Mouse (Mus musculus) urinary bladder, adult 18-20 months (tissue): ENCODE results near the gene Oxct2a.
A peak's percentile ranks its signal among the peaks of the same experiment; 100 is the strongest.
"Not testable (repeated sequence)": the region's sequence is repeated elsewhere in the genome, so short reads cannot be mapped to it uniquely, and the experiment has no call there.

Experiments used
- DNase-seq, 2 experiments: peaks; one replicate each; pipeline ENCODE4 v3.0.0; 2022; ENCODE audit warnings: low spot score in 2 of 2, mixed read lengths in 2 of 2

Gene Oxct2a

GRCm38 (mm10) chr4:123313010-123313409 lies 10.4 kb downstream of the Oxct2a start:
- no peak for DNase-seq

- no peak for DNase-seq
These were observed 11.6 kb downstream of the Oxct2a start for GRCm38 (mm10) chr4:123311845-123312244.

- DNase-seq: no peak
These were observed 15.1 kb downstream of the Oxct2a start for GRCm38 (mm10) chr4:123308292-123308691.

DNA sequence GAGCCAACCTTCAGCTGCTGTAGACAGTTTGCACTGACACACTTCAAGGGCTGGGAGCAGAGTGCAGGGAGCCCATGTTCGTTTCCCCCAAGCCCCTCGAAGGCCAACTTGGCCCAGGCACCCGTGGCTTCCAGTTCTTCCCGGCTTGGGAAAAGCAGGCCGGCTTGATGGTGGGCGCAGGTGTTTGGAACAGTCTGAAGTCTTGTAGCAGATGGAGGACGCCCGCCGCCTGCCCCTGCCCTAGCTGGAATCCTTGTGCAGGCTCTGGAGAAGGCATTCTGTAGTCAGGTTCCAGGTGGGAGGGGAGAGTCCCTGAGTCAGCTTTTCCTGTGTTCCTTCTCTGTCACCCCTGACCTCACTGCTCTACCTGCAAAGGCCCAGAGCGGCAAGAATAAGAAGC lies 16.4 kb downstream of the Oxct2a start:
- no peak for DNase-seq

DNA sequence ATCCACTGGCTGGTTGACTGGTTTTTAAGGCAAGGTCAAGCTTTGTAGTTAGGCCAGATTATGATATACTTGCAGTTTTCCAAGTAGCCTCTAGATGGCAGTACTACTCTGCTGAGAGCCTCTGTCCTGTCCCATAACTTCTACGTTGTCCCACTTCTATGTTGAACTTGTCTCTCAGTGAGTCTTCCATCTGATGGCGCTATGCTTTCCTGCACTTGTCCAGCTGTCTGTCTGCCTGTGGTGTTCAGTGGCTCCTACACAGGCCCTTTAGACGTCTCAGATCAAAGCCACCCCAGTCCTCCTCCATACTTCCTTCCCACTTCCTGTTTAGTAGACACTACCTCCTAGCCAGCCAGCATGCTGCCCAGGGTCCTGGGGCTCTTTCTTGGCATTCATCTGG lies 17.6 kb downstream of the Oxct2a start:
- peak in 1 of 2 experiments; percentile 39 for DNase-seq

GRCm38 (mm10) chr4:123298980-123299670 lies 24.3 kb downstream of the Oxct2a start:
- DNase-seq: no peak

DNA sequence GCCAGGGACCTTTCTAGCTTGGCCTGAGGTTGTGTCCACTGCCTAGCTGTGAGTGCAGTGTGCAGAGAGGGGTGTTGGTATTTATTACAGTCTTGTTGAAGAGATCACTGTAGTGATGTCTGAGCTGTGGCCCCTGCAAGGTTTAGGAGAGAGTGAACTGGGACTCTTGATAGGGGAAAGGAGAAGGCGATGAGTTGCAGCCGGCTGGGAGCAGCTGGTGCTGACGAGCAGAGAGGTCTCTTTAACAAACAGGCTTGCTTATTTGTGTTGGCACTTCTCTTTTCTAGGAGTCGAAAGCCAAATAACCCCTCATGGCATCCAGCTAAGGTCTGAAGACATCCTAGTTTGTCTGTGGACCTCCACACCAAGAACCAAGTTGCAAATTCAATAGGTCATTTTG lies 25.2 kb downstream of the Oxct2a start:
- DNase-seq: no peak

- no peak for DNase-seq
These were observed 26.1 kb downstream of the Oxct2a start for GRCm38 (mm10) chr4:123297195-123297960.

- DNase-seq: no peak
These were observed 27.3 kb downstream of the Oxct2a start for GRCm38 (mm10) chr4:123296148-123296534.

DNA sequence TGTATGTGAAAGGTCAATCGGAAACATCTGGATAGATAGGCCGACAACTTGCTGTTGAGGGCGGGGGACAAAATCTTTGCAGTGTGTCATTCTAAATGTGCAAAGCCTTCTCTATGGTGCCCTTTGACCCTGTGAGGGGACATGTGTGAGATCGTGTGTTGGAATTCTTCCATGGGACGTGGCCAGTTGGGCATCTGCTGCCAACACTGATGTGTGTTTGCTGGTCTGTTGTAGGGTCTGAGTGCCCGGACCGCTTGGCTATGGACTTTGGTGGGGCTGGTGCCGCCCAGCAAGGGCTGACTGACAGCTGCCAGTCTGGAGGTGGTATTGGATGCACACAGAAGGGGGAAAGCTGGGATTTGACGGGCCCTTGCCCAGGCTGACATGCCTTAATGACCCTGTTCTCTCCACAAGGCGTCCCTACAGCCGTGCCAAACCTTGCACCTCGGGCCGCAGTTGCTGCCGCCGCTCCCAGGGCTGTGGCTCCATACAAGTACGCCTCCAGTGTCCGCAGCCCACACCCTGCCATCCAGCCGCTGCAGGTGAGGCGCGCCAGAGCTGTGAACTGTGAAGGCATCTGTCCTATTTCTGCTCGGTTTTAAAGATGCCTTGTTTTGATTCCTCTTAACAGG lies 27.8 kb downstream of the Oxct2a start:
- no peak for DNase-seq

DNA sequence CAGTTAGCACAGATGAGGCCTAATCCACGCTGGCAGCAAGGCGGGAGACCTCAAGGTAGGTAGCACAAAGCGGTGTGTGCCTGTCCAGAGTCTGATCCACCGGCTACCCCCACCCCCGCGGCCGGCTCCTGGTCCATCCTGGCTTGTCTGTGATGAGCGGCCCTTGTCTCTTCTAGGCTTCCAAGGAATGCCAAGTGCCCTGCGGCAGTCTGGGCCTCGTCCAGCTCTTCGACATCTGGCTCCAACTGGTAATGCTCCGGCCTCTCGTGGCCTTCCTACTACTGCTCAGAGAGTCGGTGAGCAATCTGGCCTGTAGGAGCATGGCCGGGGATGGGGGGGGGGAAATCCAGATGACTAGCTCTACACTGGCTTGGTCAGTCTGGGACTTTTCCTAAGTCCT lies 28.4 kb downstream of the Oxct2a start:
- not testable (repeated sequence) for DNase-seq

DNA sequence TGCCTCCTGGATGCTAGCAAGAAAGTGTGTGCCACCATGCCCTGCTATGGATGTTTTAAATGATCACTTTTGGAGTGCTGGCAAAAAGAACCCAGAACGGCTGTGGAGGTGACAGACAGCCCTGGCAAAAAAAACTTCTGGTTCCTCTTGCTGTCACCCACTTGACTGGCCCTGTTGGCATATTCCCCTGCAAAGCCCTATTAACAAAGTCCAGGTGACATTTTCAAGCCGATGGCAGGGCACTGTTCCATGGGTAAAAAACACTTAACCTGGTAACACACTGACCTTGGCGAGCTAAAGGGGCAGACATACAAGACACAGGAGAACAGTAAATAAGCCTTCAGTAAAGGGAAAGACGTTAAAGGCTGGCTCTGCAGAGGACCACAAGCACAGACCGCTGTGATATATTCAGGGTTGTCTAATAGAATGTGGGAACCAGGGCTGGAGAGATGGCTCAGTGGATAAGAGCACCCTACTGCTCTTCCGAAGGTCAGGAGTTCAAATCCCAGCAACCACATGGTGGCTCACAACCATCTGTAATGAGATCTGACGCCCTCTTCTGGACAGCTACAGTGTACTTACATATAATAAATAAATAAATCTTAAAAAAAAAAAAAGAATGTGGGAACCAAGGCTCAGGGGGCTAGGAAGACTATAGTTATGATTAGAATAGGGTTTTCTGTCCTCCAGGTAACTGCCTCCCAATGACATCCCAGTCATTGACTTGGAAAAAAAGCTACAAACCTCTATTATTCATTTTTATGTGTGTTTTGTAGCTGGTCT lies 29.6 kb downstream of the Oxct2a start:
- DNase-seq: no peak

GRCm38 (mm10) chr4:123292989-123293388 lies 30.4 kb downstream of the Oxct2a start:
- DNase-seq: no peak

- no peak for DNase-seq
These were observed 31.0 kb downstream of the Oxct2a start for GRCm38 (mm10) chr4:123292390-123292789.

GRCm38 (mm10) chr4:123289038-123289437 lies 34.4 kb downstream of the Oxct2a start:
- no peak for DNase-seq

GRCm38 (mm10) chr4:123286790-123287189 lies 36.6 kb downstream of the Oxct2a start:
- DNase-seq: no peak

DNA sequence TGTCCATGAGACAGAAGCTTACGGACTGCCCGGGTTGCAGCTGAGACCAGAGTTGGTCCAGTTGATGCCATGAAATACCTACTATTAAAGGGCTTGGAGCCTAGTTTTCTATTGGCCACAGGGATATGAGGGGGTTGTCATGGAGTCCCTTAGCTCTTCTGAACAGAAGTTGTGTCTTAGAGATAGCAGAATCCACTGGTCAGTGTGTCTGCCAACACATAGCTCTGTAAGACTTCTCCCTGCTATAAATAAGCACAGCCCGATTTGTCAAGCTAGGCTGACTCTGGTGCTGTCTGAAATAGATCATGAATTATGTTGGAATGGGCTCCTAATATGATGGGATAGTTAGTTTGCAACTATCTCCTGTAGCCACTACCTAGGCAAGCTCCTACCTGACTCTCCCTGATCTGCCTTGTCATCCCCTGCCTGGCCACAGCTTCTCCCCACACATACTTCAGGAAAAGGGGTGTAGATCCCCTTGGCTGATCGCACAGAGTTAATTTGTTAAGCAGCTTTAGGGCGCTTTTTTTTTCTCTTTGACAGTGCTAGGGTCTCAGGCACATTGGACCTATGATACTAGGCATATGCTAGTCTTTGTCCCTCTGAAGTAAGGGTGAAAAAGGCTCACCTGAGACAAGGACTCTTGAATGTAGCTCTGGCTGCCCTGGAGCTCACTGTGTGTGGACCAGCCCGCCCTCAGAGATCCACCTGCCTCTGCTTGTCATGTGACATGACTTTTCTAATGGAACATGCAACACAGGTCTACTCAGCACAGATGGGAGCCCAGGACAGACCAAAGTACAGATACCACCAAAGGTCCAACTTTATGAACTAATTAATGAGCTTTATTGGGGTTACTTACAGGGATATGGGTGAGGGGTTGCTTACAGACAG lies 38.5 kb downstream of the Oxct2a start:
- DNase-seq: no peak

DNA sequence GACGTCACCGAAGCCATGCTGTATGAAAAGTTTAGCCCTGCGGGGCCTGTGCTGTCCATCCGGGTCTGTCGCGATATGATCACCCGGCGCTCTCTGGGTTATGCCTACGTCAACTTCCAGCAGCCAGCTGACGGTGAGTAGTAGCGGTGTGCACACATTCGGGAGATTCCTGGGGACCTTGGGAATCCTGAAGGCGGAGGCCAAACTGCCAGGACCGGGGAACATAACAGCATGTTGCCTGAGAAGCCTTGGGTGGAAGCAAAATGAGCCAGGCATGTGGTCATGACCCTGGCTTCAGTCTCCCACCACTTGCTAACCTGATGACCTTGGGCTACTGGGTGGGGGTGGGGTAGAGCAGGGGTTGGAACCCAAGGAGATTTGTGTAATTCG lies 39.8 kb downstream of the Oxct2a start:
- not testable (repeated sequence) for DNase-seq

DNA sequence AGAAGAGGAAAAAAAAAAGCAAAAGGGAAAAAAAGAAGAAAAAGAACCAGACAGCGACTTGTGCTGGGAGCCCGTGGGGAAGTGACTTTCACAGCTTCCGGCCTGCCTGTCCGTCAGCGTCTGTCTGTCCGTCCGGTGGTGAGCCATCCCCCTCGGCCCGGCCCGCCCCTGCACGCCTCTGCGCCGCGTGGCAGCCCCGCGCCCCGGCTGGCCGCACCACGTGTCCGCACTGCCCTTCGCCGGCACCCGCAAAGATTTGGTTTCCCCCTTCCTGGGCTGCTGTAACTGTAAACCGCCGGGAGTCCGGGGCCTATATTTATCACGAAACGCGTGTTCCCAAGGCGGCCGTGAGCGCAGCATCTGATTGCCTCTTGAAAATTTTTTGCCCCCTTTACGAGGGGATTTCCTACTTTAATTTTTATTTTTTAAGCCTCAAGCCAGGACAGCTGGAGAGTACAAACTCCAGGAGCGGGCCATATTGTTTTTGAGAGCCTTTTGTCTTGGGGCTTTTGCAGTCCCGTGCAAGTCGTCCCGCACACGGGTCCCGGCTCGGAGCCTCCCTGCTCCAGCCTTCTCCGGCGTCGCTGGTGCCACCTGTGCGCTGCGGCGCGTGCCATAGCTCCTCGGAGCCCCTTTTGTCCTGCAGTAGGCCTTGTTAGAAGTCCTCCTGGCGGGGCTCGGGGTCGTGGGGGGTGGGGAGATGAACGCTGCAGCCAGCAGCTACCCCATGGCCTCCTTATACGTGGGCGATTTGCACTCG lies 40.3 kb downstream of the Oxct2a start:
- DNase-seq: peak in 1 of 2 experiments; percentile 37

GRCm38 (mm10) chr4:123282500-123282899 lies 40.9 kb downstream of the Oxct2a start:
- peak; percentile 86 to 88 for DNase-seq
